8 mouse cellular contexts compared by ENCODE assay signal in the genomic region with DNA sequence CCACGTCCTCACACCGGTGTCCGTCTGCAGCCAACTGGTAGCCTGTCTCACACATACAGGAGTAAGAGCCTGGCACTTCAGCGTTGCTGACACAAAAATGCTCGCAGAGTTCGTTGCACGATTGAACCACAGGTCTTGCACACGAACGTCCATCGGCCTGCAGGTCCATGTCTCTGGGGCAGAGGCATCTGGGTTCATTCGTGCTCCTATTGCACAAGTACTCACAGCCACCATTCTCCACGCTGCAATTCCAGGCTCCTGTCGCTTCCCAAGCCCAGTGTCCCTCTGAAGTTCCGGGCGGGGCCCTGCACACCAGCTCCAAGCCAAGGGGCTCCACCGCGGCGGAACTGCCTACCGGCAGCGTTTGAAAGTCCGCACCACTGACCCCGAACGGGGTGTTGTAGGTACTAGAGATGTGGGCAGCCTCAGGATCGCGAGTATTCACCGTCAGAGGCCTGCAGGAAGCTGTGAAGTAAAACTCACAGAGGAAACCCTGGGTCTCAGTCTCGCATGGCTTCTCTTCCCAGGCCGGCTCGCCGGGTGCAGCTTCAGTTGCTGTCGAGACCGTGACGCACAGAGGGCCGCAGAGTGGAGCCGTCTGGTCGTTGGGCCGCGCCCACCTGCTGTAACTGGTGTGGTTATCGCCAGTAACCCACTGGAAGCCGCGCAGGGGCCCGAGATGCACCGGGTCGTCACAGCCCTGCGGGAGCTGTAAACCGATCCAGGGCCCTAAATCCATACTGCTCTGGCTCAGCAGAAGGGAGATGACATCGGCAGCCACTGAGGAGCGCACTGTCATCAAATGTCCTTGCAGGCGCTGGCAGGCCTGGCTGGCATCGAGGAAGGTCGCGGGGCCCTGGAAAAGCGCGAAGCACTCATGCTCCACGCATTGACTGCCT. TPM values are rescaled to one million over a fixed set of nuclear protein-coding genes. Genes with fewer than 3 reads are reported as not detected.
A peak's percentile ranks its signal among the peaks of the same experiment; 100 is the strongest.
DNase-seq lines count a peak whose midpoint lies in the region; ATAC-seq and TF ChIP-seq lines count a peak whose summit lies in the region.

No protein-coding gene starts in this region.

- H3K9ac ChIP-seq in embryonic facial prominence, embryonic 15.5 days: 0 out of 2 replicates have a peak overlapping the region, but pooled peaks have one; percentile 37
- H3K9ac ChIP-seq in limb, embryonic 14.5 days (ENCODE audit: low read depth, low read length, severe bottlenecking): peak overlapping the region; percentile 28
- H3K9ac ChIP-seq in midbrain, embryonic 14.5 days (replicated peaks; ENCODE audit: low read length): peak overlapping the region; percentile 35

- no peak for TF ChIP-seq POLR2A in limb, embryonic 14.5 days (IDR thresholded peaks at IDR 0.05; ENCODE audit: borderline replicate concordance, extremely low read depth, insufficient read depth, insufficient read length)

- no peak for DNase-seq in left cerebral cortex, adult 2 months (ENCODE audit: extremely low spot score in 1 of 2, low spot score in 2 of 2)
- no peak for DNase-seq in left cerebral cortex, postnatal 14 days (ENCODE audit: low spot score in 2 of 2)
- DNase-seq in heart, postnatal 36 days: peak; percentile 65 to 70
- DNase-seq in limb, embryonic 14.5 days (ENCODE audit: low spot score): no peak
- peak; percentile 53 for DNase-seq in midbrain, embryonic 14.5 days
- peak; percentile 23 for DNase-seq in thymus, postnatal 25 days
- DNase-seq in frontal cortex, postnatal 10 days (ENCODE audit: low spot score in 2 of 2): no peak

- no peaks in the 10 kb centered on the region for H3K36me3 ChIP-seq in embryonic facial prominence, embryonic 15.5 days
- no peaks in the 10 kb centered on the region for H3K36me3 ChIP-seq in limb, embryonic 14.5 days (ENCODE audit: control insufficient read depth, insufficient read depth, low read length)
- no peaks in the 10 kb centered on the region for H3K36me3 ChIP-seq in midbrain, embryonic 14.5 days (ENCODE audit: control insufficient read depth, insufficient read depth, low read length)

- H3K4me3 ChIP-seq in left cerebral cortex, adult 2 months: peak overlapping the region; percentile 40
- peak overlapping the region; percentile 42 for H3K4me3 ChIP-seq in embryonic facial prominence, embryonic 15.5 days (replicated peaks)
- peak overlapping the region; percentile 44 for H3K4me3 ChIP-seq in limb, embryonic 14.5 days (replicated peaks; ENCODE audit: low read length)
- H3K4me3 ChIP-seq in midbrain, embryonic 14.5 days (replicated peaks; ENCODE audit: low read depth, low read length): peak overlapping the region; percentile 31

- peak overlapping the region; percentile 38 for H3K27ac ChIP-seq in left cerebral cortex, adult 2 months
- no peak overlapping the region; the same call in 1 of the 2 replicates for H3K27ac ChIP-seq in embryonic facial prominence, embryonic 15.5 days (replicated peaks)
- H3K27ac ChIP-seq in limb, embryonic 14.5 days (replicated peaks; ENCODE audit: low read depth, low read length): no peak overlapping the region
- no peak overlapping the region for H3K27ac ChIP-seq in midbrain, embryonic 14.5 days (replicated peaks; ENCODE audit: low read depth, low read length)

- peaks cover 39% of the 10 kb centered on the region for H3K27me3 ChIP-seq in embryonic facial prominence, embryonic 15.5 days
- peaks cover 47% of the 10 kb centered on the region for H3K27me3 ChIP-seq in limb, embryonic 14.5 days (ENCODE audit: control insufficient read depth, insufficient read depth, low read length)
- peaks cover 38% of the 10 kb centered on the region for H3K27me3 ChIP-seq in midbrain, embryonic 14.5 days (ENCODE audit: control insufficient read depth, insufficient read depth, low read length)

- intact Hi-C loops in left cerebral cortex, adult 2 months (cut with DNase I): loop anchor here (5.0 kb wide), 3 partner anchors 130 to 250 kb away; no protein-coding TSS in a partner anchor
- intact Hi-C loops in left cerebral cortex, postnatal 14 days (cut with DNase I): loop anchor here (5.0 to 10.0 kb wide), 4 partner anchors 128 to 285 kb away; no protein-coding TSS in a partner anchor
- intact Hi-C loops in heart, postnatal 36 days (cut with DNase I): loop anchor here (5.0 kb wide), 6 partner anchors 60 to 285 kb away; no protein-coding TSS in a partner anchor

- peaks cover 31% of the 10 kb centered on the region for H3K4me1 ChIP-seq in embryonic facial prominence, embryonic 15.5 days
- 0 out of 2 replicates have a peak, but pooled peaks cover 12% of the 10 kb centered on the region for H3K4me1 ChIP-seq in limb, embryonic 14.5 days (ENCODE audit: control insufficient read depth, insufficient read depth, low read length)
- peaks cover 19% of the 10 kb centered on the region for H3K4me1 ChIP-seq in midbrain, embryonic 14.5 days (ENCODE audit: control insufficient read depth, insufficient read depth, low read length)

- peak; percentile 26; the same call in 1 of the 2 replicates for ATAC-seq in embryonic facial prominence, embryonic 15.5 days (ENCODE audit: insufficient number of reproducible peaks, low FRiP score, low TSS enrichment, low read depth)
- ATAC-seq in limb, embryonic 14.5 days (ENCODE audit: low FRiP score, low read depth): peak; percentile 21; the same call in 1 of the 2 replicates
- peak; percentile 38 for ATAC-seq in midbrain, embryonic 14.5 days (ENCODE audit: low FRiP score, low TSS enrichment)

- WGBS in embryonic facial prominence, embryonic 15.5 days: 4% methylated on average over 55 of the region's 55 CpGs
- WGBS in limb, embryonic 14.5 days: 5% methylated on average over 55 of the region's 55 CpGs
- 3% methylated on average over 55 of the region's 55 CpGs for WGBS in midbrain, embryonic 14.5 days

- H3K9me3 ChIP-seq in embryonic facial prominence, embryonic 15.5 days (replicated peaks): no peaks in the 10 kb centered on the region
- no peaks in the 10 kb centered on the region for H3K9me3 ChIP-seq in limb, embryonic 14.5 days (ENCODE audit: control insufficient read depth, low read length)
- H3K9me3 ChIP-seq in midbrain, embryonic 14.5 days (ENCODE audit: control insufficient read depth, low read length): no peaks in the 10 kb centered on the region

- no peak for TF ChIP-seq CTCF in left cerebral cortex, adult 2 months (IDR thresholded peaks at IDR 0.05)

- H3K4me2 ChIP-seq in embryonic facial prominence, embryonic 15.5 days (replicated peaks): peak overlapping the region; percentile 65
- H3K4me2 ChIP-seq in limb, embryonic 14.5 days (replicated peaks; ENCODE audit: low read depth, low read length, severe bottlenecking): peak overlapping the region; percentile 77
- peak overlapping the region; percentile 65 for H3K4me2 ChIP-seq in midbrain, embryonic 14.5 days (ENCODE audit: low read length)

RNA-seq across cellular contexts. Expression of gene Thbd, which starts 0.8 kb away (rescaled TPM):
- 10 to 100 TPM; 12.3 to 13.0 TPM for total RNA-seq in left cerebral cortex, adult 2 months (2021)
- 10 to 100 TPM; 10.6 to 12.6 TPM for total RNA-seq in left cerebral cortex, postnatal 14 days (2021)
- polyA plus RNA-seq in embryonic facial prominence, embryonic 15.5 days (2015; fragmentation: Nextera tagmentation; extraction: Ambion mirVana): 21.7 and 23.0 TPM in 2 replicates
- total RNA-seq in heart, postnatal 36 days (2021): 10 to 100 TPM; 38.4 to 51.7 TPM
- 15.1 and 17.3 TPM in 2 replicates for polyA plus RNA-seq in limb, embryonic 14.5 days (2012; rRNA removed)
- 19.7 and 20.2 TPM in 2 replicates for polyA plus RNA-seq in limb, embryonic 14.5 days (2014; fragmentation: Nextera tagmentation; extraction: Ambion mirVana)
- 1.0 and 5.4 TPM in 2 replicates for polyA plus RNA-seq in midbrain, embryonic 14.5 days (2014; fragmentation: Nextera tagmentation; extraction: Ambion mirVana)

RNA-seq across cellular contexts. Expression of gene Sstr4, which starts 12.1 kb away (rescaled TPM):
- 10 to 100 TPM; 33.7 to 34.9 TPM for total RNA-seq in left cerebral cortex, adult 2 months (2021)
- 10 to 100 TPM; 45.3 to 47.2 TPM for total RNA-seq in left cerebral cortex, postnatal 14 days (2021)
- 2.9 and 3.1 TPM in 2 replicates for polyA plus RNA-seq in embryonic facial prominence, embryonic 15.5 days (2015; fragmentation: Nextera tagmentation; extraction: Ambion mirVana)
- total RNA-seq in heart, postnatal 36 days (2021): 1 to 10 TPM; 1.0 to 1.9 TPM
- 2.8 and 5.4 TPM in 2 replicates for polyA plus RNA-seq in limb, embryonic 14.5 days (2012; rRNA removed)
- 4.0 and 4.8 TPM in 2 replicates for polyA plus RNA-seq in limb, embryonic 14.5 days (2014; fragmentation: Nextera tagmentation; extraction: Ambion mirVana)
- 1.4 and 2.6 TPM in 2 replicates for polyA plus RNA-seq in midbrain, embryonic 14.5 days (2014; fragmentation: Nextera tagmentation; extraction: Ambion mirVana)

RNA-seq across cellular contexts. Expression of gene Cd93, which starts 36.1 kb away (rescaled TPM):
- 1 to 10 TPM; 5.0 to 5.2 TPM for total RNA-seq in left cerebral cortex, adult 2 months (2021)
- 10 to 100 TPM; 15.6 to 17.1 TPM for total RNA-seq in left cerebral cortex, postnatal 14 days (2021)
- 11.4 and 11.8 TPM in 2 replicates for polyA plus RNA-seq in embryonic facial prominence, embryonic 15.5 days (2015; fragmentation: Nextera tagmentation; extraction: Ambion mirVana)
- 10 to 100 TPM; 65.4 to 68.0 TPM for total RNA-seq in heart, postnatal 36 days (2021)
- polyA plus RNA-seq in limb, embryonic 14.5 days (2012; rRNA removed): 11.6 and 11.9 TPM in 2 replicates
- 11.7 and 12.5 TPM in 2 replicates for polyA plus RNA-seq in limb, embryonic 14.5 days (2014; fragmentation: Nextera tagmentation; extraction: Ambion mirVana)
- 5.1 and 8.8 TPM in 2 replicates for polyA plus RNA-seq in midbrain, embryonic 14.5 days (2014; fragmentation: Nextera tagmentation; extraction: Ambion mirVana)

Comparison
In these comparisons a context has a peak if more than half of its experiments do, and no peak if none do; other contexts are left out.
1. DNase-seq: peak in heart, postnatal 36 days (2 of 2), midbrain, embryonic 14.5 days (single experiment) and thymus, postnatal 25 days (single experiment); none in left cerebral cortex, adult 2 months (0 of 2), left cerebral cortex, postnatal 14 days (0 of 2), limb, embryonic 14.5 days (single experiment) and frontal cortex, postnatal 10 days (0 of 2).
2. RNA of gene Sstr4, which starts 12.1 kb away (total RNA-seq): 45.3 to 47.2 TPM in left cerebral cortex, postnatal 14 days and 33.7 to 34.9 TPM in left cerebral cortex, adult 2 months; 1.0 to 1.9 TPM in heart, postnatal 36 days; every median in the first group is over 10 times any median in the second.
3. Peak in every context shown above with its lines, with median percentiles within 50 percentile points of each other: H3K4me3 ChIP-seq, ATAC-seq, H3K4me2 ChIP-seq and H3K9ac ChIP-seq.